Mouse (Mus musculus): ENCODE measurements around the gene Mars2.
A peak's percentile ranks its signal among the peaks of the same experiment; 100 is the strongest.

Mars2 gene

DNA sequence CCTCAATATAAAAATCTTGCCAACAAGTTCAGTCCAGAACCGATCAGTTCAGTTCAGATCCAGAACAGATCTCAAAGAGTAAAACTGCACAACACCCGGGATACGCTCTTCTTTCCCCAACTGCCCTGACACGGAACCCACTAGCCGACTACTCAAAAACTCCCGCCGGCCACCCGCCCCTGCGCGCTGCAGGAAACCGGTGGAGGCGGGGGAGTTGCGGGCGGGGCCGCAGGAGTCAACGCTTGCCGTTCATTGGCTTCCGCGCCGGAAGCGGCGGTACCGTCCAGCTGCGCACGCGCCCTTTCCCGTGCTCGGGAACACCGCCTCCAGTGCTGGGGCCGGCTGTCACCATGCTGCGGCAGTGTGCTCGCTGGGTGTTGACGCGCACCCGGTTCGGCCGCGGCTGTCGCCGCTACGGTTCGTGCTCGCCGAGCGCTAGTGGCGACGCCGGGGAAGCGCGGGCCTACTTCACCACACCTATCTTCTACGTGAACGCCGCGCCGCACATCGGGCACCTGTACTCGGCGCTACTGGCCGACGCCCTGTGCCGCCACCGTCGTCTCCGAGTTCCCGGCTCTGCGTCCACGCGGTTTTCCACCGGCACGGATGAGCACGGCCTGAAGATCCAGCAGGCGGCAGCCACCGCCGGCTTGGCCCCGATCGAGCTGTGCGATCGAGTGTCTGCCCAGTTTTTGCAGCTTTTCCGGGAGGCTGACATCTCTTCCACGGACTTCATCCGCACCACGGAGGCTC is at the start of gene Mars2:
Gene Mars2 (plus strand): TSS at position 288 of the 753 bp plus-strand sequence.
- peak; percentile 96 for DNase-seq (ENCODE audit: low spot score)

DNA sequence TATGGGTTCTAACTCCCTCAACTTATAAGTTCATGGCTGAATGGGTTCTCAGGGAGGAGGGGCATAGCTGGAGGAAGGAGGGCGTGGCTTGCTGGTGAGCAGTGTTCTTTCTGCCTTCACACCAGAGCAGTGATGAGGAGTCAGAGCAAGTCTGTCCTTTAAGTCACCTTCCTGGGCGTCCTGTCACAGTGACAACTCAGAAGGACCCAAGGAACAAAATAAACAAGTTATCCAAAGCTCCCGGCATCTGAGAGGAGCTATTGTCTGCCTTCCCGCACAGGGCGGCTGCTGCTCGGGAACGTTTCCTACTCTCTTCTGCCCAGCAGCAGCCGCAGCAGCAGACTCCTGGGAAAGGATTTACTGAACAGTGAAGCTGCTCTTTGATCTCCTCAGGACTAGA is 45.0 kb upstream of the Mars2 start:
- DNase-seq (ENCODE audit: low spot score), result no peak

- no peak for DNase-seq (ENCODE audit: low spot score)
Measured at GRCm38 (mm10) chr1:55192824-55193223, 44.2 kb upstream of the Mars2 start.

- peak; percentile 46 for DNase-seq (ENCODE audit: low spot score)
Measured at GRCm38 (mm10) chr1:55193316-55193715, 43.7 kb upstream of the Mars2 start.

DNA sequence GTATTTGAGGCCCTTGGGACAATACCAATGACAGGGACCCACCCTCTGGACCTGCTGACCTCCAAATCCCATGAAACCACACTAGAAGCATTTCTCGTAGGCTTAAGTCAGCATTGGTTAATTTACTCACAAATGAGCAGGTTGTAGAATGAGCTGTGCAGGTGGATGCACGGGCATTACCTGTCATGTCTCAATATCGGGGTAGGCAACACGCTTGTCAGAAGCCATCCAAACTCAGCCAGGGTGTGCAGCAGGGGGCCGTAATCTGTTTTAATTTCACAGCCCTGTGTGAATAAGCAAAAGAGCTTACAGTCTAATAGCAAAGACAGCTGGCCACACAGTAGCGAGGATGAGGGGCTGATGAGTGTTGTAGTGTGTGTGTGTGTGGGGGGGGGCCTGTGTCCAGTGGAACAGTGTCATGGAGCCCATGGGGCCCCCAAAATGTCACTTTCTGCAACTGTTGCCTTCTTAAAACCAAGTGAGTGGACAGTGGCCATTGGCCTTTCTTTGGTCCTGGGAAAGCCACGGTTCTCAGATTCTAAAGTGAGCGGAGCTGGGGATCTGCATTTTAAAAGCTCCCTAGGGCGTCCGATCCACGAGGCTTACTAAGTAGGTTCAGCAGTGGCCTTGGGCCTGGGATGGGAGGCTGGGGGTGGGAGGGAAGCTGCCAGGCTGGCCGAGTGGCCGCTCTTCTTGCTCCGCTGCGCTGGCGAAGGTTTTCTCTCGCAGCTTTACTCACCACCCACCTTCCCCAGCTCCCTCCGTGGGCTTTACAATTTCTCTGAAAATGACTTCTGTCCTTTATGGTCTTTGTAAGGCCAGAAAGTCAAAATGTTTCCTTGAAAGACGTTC is 42.7 kb upstream of the Mars2 start:
- no peak for DNase-seq (ENCODE audit: low spot score)

DNA sequence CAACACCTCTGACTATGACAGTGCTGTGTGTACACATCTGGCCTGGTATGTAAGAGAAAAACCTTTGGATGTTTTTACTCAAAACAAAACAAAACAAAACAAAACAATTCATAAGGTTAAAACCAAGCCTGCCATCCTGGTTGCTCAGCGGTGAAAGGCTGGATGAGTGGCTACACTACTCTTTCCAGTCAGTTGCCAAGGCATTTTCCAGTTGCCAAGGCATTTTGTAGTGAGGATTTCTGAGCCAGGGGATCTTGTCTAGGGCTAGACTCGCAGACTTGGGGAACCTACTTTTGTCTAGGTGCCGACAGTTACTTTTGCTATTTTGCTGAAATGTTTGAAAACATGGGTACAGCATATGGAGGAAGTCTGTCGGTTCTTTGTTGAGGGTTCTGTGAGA is 42.0 kb upstream of the Mars2 start:
- DNase-seq (ENCODE audit: low spot score), result no peak

- DNase-seq (ENCODE audit: low spot score), result no peak
Measured at GRCm38 (mm10) chr1:55196327-55197003, 40.5 kb upstream of the Mars2 start.

DNA sequence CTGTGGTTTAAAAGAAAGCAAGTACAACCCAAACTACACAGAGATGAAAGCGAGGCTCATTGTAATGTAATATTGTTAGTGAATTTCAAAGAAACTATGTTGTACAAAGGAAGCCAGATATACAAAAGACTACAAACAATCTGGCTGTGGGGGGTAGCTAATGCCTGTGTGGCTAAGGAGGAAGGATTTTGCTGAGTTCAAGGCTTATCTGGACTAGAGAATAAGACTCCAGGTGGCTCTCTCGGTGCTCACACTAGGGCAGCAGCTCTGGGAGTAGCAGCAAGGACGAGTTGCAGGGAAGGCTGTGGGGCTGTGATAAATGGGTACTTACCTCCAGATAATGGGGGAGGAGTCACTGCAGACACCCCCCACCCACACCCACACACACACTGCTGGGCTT is 38.3 kb upstream of the Mars2 start:
- no peak for DNase-seq (ENCODE audit: low spot score)

DNA sequence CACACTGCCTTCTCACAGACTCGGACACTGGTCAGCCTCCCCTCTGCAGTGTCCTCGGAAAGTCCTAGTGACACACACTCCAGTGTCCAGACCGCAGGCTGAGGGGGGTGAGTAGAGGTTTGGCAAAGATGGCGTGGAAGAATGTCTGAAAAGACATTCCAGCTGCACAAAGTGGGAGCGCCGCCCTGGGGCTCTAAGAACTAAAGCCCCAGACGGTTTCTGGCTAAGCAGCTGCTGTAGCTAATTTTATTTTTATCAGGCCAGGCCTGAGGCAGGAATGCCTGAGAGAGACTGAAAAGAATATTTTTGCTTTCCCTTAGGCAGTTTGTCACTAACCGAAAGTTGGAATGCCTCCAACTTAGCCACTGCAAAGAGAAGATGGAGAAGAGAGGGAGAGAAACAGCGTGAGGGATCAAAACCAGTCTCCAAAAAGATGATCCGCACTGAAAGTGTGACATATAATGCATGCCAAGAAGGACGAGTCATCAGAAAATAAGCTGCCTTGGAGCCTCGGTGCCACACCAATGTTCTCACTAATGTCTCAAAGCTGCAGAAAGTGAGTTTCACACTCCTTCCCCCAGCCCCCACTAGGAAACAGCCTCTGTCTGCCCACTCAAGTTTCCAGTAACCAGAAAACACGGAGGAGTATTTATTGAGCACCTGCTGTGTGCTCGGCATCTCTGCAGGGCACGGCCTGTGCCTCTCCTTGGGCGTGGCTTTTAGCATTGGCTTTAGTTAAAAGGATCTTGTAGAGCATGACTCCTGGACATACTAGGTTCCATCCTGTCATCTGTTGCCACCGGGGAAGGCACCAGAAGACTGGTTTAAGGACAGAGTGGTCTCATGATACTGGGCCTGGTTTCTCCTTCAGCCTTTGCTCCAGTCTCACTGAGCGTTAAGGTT is 34.9 kb upstream of the Mars2 start:
- DNase-seq (ENCODE audit: low spot score), result peak; percentile 82

DNA sequence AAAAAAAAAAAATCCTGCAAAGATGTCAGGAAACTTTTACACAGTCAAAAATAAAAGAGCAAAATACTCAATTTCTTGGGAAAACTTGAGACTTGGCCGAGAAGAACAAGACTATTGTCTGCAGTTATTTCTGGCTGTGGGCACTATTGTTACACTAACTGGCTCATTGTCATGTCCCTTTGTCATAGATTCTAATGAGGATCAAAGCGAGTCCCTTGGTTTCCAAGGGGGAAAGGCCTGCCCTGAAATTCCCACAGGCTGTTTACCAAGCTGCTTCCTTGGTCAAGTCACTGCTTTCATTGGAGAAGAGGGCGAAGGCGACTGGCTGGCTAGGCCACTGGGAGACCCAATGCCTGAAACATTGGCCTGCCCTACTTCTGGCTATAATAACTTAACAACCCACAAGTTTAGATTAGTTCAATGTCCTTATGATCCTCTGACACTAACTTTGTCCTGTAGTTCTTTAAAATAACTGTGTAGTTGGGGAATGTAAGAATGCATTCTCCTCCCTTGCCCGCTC is 31.1 kb upstream of the Mars2 start:
- DNase-seq (ENCODE audit: low spot score), result peak; percentile 96

DNA sequence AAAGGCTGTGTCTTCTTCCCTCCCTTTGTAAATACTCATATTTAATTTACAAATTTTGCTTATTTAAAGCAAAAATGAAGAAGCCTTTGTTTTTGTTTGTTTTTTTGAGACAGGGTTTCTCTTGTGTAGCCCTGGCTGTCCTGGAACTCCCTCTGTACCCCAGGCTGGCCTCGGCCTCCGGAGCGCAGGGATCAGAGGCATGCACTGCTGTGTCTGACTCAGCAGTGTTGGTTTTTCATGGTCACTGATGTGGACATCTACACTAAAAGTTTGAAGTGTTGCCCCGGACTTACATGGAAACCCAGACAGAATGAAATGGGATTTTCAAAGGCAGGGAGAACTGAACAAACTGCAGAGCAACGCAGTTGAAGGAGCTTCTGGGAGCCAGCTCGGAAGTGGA is 29.4 kb upstream of the Mars2 start:
- DNase-seq (ENCODE audit: low spot score), result no peak

DNA sequence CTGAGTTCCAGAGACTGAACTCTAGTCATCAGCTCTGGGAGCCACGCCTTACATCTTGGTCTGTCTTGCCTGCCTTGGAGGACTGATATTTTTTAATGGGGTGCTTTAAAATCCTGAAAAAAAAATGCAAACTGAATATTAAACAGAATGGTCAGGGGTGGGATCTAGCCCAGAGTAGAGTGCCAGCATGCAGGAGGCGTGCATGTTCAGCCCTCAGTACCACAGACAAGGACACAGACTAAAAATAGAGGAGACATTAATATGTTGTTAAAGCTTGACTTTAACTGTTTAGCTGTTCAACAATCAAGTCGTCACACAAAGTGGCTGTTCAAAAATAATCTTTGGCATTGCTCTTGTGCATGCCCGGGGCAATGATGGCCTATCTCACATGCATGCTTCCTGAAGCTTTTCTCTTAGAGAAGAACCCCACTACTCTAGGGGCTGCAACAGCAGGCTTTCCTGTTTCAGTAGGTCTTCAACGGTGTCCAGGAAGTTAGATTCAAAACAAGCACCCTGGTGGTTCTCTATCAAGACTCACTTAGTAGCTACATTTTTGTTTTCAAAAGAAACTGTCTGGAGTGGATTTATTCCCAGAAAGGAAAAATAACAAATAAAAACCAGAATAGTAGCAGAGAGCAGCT is 28.4 kb upstream of the Mars2 start:
- DNase-seq (ENCODE audit: low spot score), result no peak

- DNase-seq (ENCODE audit: low spot score), result no peak
Measured at GRCm38 (mm10) chr1:55210202-55210965, 26.6 kb upstream of the Mars2 start.

DNA sequence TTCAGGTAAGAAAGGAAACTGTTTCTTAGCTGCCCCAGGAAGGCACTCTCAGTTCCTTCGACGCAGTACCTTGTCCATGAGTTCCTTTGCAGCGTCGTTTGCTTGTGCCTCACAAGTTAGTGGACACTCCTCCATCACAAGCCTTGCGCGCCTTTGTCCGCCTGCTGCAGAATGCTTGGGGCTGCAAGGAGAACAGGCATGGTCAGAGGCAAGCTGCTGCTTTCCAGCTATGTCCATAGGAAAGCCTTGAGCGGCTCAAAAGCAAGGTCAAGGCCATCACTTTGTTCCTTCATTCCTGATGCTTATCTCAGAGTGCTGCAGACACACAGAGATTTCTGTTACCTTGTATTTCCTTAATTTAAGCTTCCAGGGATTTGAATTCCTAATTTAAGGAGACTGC is 25.9 kb upstream of the Mars2 start:
- no peak for DNase-seq (ENCODE audit: low spot score)

- DNase-seq (ENCODE audit: low spot score), result no peak
Measured at GRCm38 (mm10) chr1:55212771-55213170, 24.2 kb upstream of the Mars2 start.

DNA sequence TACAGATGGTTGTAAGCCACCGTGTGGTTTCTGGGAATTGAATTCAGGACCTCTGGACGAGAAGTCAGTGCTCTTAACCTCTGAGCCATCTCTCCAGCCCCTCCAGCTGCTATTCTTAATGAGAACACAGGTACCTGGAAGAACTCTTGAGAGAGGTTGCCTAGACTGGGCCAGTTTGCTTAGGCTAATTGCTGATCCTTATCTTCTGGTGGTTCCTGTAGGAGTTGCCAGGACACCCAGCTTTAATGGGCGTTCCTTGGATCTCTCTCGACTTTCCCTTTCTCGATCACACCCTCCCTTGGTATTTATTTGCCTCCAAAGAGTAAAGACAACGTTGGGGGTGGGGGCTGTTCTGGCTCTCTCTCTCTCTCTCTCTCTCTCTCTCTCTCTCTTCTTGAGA is 23.5 kb upstream of the Mars2 start:
- DNase-seq (ENCODE audit: low spot score), result no peak

GRCm38 (mm10) chr1:55213936-55214335 is 23.0 kb upstream of the Mars2 start:
- no peak for DNase-seq (ENCODE audit: low spot score)

- no peak for DNase-seq (ENCODE audit: low spot score)
Measured at GRCm38 (mm10) chr1:55215185-55215813, 21.7 kb upstream of the Mars2 start.

DNA sequence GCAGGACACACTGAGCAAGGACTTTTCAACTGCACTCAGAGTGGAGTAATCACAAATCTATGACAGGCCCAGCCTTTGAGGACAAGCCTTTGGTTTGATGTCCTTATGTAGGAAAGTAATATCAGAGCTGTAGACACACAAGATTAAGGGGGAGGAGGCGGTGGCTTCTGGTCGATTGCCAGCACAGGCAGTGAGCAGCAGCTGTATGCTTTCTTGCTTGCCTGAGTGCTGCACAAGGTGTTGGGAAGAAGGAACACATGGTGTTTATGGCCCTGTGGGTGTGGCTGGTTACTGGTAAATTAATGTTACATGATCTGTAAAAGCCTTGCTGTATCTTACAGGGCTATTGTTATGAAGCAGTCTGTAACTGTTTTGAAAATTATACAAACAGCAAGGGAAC is 19.8 kb upstream of the Mars2 start:
- DNase-seq (ENCODE audit: low spot score), result no peak

GRCm38 (mm10) chr1:55221352-55221751 is 15.6 kb upstream of the Mars2 start:
- DNase-seq (ENCODE audit: low spot score), result peak; percentile 80

All from adipocyte (in vitro differentiated cells).